Mouse (Mus musculus): ENCODE data around the gene Fsd1l. TPM values are rescaled to one million over a fixed set of nuclear protein-coding genes. Genes with fewer than 3 reads are reported as not detected.

The Fsd1l gene
- polyA plus RNA-seq, 1 experiment from 2014 or later, result 30.6 TPM

Other genes with a start within 250 kb of the Fsd1l start
- gene Slc44a1, start 191.1 kb upstream of the Fsd1l start, polyA plus RNA-seq (2015; fragmentation: Nextera tagmentation; extraction: Ambion mirVana), result 11.2 TPM in 2 replicates
- gene Fktn, start 82.5 kb downstream of the Fsd1l start, polyA plus RNA-seq (2015; fragmentation: Nextera tagmentation; extraction: Ambion mirVana), result 22.8 and 26.7 TPM in 2 replicates
- 0.80 and 5.5 TPM in 2 replicates for gene Tal2, start 148.2 kb downstream of the Fsd1l start, polyA plus RNA-seq (2015; fragmentation: Nextera tagmentation; extraction: Ambion mirVana)
- 5.9 and 6.7 TPM in 2 replicates for gene Tmem38b, start 194.6 kb downstream of the Fsd1l start, polyA plus RNA-seq (2015; fragmentation: Nextera tagmentation; extraction: Ambion mirVana)